Mouse (Mus musculus): ENCODE data around the gene Mad1l1.
A peak's percentile ranks its signal among the peaks of the same experiment; 100 is the strongest.

- no peak for TF ChIP-seq POLR2A (IDR thresholded peaks at IDR 0.05; ENCODE audit: low read depth, low read length)
- peak; percentile 37; the same call in 1 of the 2 replicates for TF ChIP-seq CTCF (IDR thresholded peaks at IDR 0.05; ENCODE audit: borderline replicate concordance, insufficient read depth, low read length)
These were observed 15.3 kb upstream of the Mad1l1 start for GRCm38 (mm10) chr5:140336680-140337079.

Measured in embryonic fibroblast, embryonic 13.5 days (primary cell).